Mouse (Mus musculus): Measurements from ENCODE around the gene Pdia5. TPM values are rescaled to one million over a fixed set of nuclear protein-coding genes. Genes with fewer than 3 reads are reported as not detected.

Gene Pdia5
- total RNA-seq, 2 experiments from 2014 or later: 5.7 to 7.0 TPM

GRCm38 (mm10) chr16:35455822-35456221, 34.9 kb downstream of the Pdia5 start:
- no peak for DNase-seq (ENCODE audit: low spot score)

GRCm38 (mm10) chr16:35450018-35450630, 40.5 kb downstream of the Pdia5 start:
- no peak for DNase-seq (ENCODE audit: low spot score)
- intact Hi-C loops (cut with DNase I): no loop called here

More at GRCm38 (mm10) chr16:35455822-35456221, 34.9 kb downstream of the Pdia5 start:
- intact Hi-C loops (cut with DNase I): no loop called here

- intact Hi-C loops (cut with DNase I): no loop called here
- DNase-seq (ENCODE audit: low spot score): no peak
Observed at GRCm38 (mm10) chr16:35442026-35442415, 48.7 kb downstream of the Pdia5 start.

- DNase-seq (ENCODE audit: low spot score): no peak
- intact Hi-C loops (cut with DNase I): no loop called here
Observed at GRCm38 (mm10) chr16:35441346-35442025, 49.2 kb downstream of the Pdia5 start.

GRCm38 (mm10) chr16:35439046-35439445, 51.6 kb downstream of the Pdia5 start:
- no peak for DNase-seq (ENCODE audit: low spot score)
- intact Hi-C loops (cut with DNase I): no loop called here

- DNase-seq (ENCODE audit: low spot score): no peak
- intact Hi-C loops (cut with DNase I): no loop called here
Observed at GRCm38 (mm10) chr16:35431608-35432007, 59.1 kb downstream of the Pdia5 start.

- DNase-seq (ENCODE audit: low spot score): no peak
- intact Hi-C loops (cut with DNase I): no loop called here
Observed at GRCm38 (mm10) chr16:35424926-35425325, 65.7 kb downstream of the Pdia5 start.

GRCm38 (mm10) chr16:35423250-35424139, 67.2 kb downstream of the Pdia5 start:
- intact Hi-C loops (cut with DNase I): loop anchor here (2.0 kb wide), 1 partner anchor 205 kb away; no protein-coding TSS in a partner anchor
- DNase-seq (ENCODE audit: low spot score): no peak

- intact Hi-C loops (cut with DNase I): loop anchor here (2.0 kb wide), 1 partner anchor 206 kb away; no protein-coding TSS in a partner anchor
Observed at GRCm38 (mm10) chr16:35422705-35423104, 68.0 kb downstream of the Pdia5 start.

GRCm38 (mm10) chr16:35422141-35422540, 68.5 kb downstream of the Pdia5 start:
- intact Hi-C loops (cut with DNase I): loop anchor here (2.0 kb wide), 1 partner anchor 207 kb away; no protein-coding TSS in a partner anchor
- DNase-seq (ENCODE audit: low spot score): no peak

More at GRCm38 (mm10) chr16:35422705-35423104, 68.0 kb downstream of the Pdia5 start:
- no peak for DNase-seq (ENCODE audit: low spot score)

GRCm38 (mm10) chr16:35414616-35415015, 76.1 kb downstream of the Pdia5 start:
- intact Hi-C loops (cut with DNase I): no loop called here

GRCm38 (mm10) chr16:35406706-35407105, 84.0 kb downstream of the Pdia5 start:
- intact Hi-C loops (cut with DNase I): no loop called here
- DNase-seq (ENCODE audit: low spot score): no peak

More at GRCm38 (mm10) chr16:35414616-35415015, 76.1 kb downstream of the Pdia5 start:
- no peak for DNase-seq (ENCODE audit: low spot score)

GRCm38 (mm10) chr16:35406166-35406565, 84.5 kb downstream of the Pdia5 start:
- DNase-seq (ENCODE audit: low spot score): no peak
- intact Hi-C loops (cut with DNase I): no loop called here

GRCm38 (mm10) chr16:35405348-35406080, 85.2 kb downstream of the Pdia5 start:
- intact Hi-C loops (cut with DNase I): no loop called here
- DNase-seq (ENCODE audit: low spot score): no peak

- no peak for DNase-seq (ENCODE audit: low spot score)
- intact Hi-C loops (cut with DNase I): no loop called here
Observed at GRCm38 (mm10) chr16:35404864-35405263, 85.8 kb downstream of the Pdia5 start.

- DNase-seq (ENCODE audit: low spot score): no peak
- intact Hi-C loops (cut with DNase I): no loop called here
Observed at GRCm38 (mm10) chr16:35403891-35404290, 86.8 kb downstream of the Pdia5 start.

- no peak for DNase-seq (ENCODE audit: low spot score)
- intact Hi-C loops (cut with DNase I): no loop called here
Observed at GRCm38 (mm10) chr16:35403356-35403755, 87.3 kb downstream of the Pdia5 start.

- intact Hi-C loops (cut with DNase I): no loop called here
- no peak for DNase-seq (ENCODE audit: low spot score)
Observed at GRCm38 (mm10) chr16:35392813-35393212, 97.9 kb downstream of the Pdia5 start.

- intact Hi-C loops (cut with DNase I): no loop called here
- no peak for DNase-seq (ENCODE audit: low spot score)
Observed at GRCm38 (mm10) chr16:35385654-35386053, 105.0 kb downstream of the Pdia5 start.

GRCm38 (mm10) chr16:35380048-35380447, 110.6 kb downstream of the Pdia5 start:
- intact Hi-C loops (cut with DNase I): no loop called here
- no peak for DNase-seq (ENCODE audit: low spot score)
